Mouse (Mus musculus) cerebellum, postnatal 4 days (tissue): ENCODE results near the gene Acsl1.

Experiments used
- DNase-seq, 2 experiments: peaks; one replicate each; pipeline ENCODE4 v3.0.0; 2022; ENCODE audit warnings: low spot score in 2 of 2, mixed read lengths in 1 of 2

Acsl1 gene

GRCm38 (mm10) chr8:46475404-46475803, 4.6 kb downstream of the Acsl1 start:
- DNase-seq: no peak

- no peak for DNase-seq
Measured at GRCm38 (mm10) chr8:46475942-46476341, 5.1 kb downstream of the Acsl1 start.

GRCm38 (mm10) chr8:46477747-46478458, 7.1 kb downstream of the Acsl1 start:
- DNase-seq: no peak

- DNase-seq: no peak
Measured at GRCm38 (mm10) chr8:46478783-46479182, 7.9 kb downstream of the Acsl1 start.

- no peak for DNase-seq
Measured at GRCm38 (mm10) chr8:46479794-46480532, 9.1 kb downstream of the Acsl1 start.

GRCm38 (mm10) chr8:46480533-46480900, 9.7 kb downstream of the Acsl1 start:
- no peak for DNase-seq

- DNase-seq: no peak
Measured at GRCm38 (mm10) chr8:46482771-46483170, 11.9 kb downstream of the Acsl1 start.

GRCm38 (mm10) chr8:46483247-46483646, 12.4 kb downstream of the Acsl1 start:
- DNase-seq: no peak

GRCm38 (mm10) chr8:46484077-46484476, 13.2 kb downstream of the Acsl1 start:
- no peak for DNase-seq

- DNase-seq: no peak
Measured at GRCm38 (mm10) chr8:46484931-46485463, 14.2 kb downstream of the Acsl1 start.

GRCm38 (mm10) chr8:46488085-46488561, 17.3 kb downstream of the Acsl1 start:
- DNase-seq: no peak

GRCm38 (mm10) chr8:46489196-46489595, 18.4 kb downstream of the Acsl1 start:
- DNase-seq: no peak

- DNase-seq: no peak
Measured at GRCm38 (mm10) chr8:46490250-46490649, 19.4 kb downstream of the Acsl1 start.

- no peak for DNase-seq
Measured at GRCm38 (mm10) chr8:46490821-46491220, 20.0 kb downstream of the Acsl1 start.

- no peak for DNase-seq
Measured at GRCm38 (mm10) chr8:46493495-46494170, 22.8 kb downstream of the Acsl1 start.

GRCm38 (mm10) chr8:46496852-46497251, 26.0 kb downstream of the Acsl1 start:
- DNase-seq: no peak

GRCm38 (mm10) chr8:46497314-46498011, 26.6 kb downstream of the Acsl1 start:
- no peak for DNase-seq

- no peak for DNase-seq
Measured at GRCm38 (mm10) chr8:46499376-46500061, 28.7 kb downstream of the Acsl1 start.

GRCm38 (mm10) chr8:46502333-46503071, 31.7 kb downstream of the Acsl1 start:
- DNase-seq: no peak

GRCm38 (mm10) chr8:46503072-46503695, 32.3 kb downstream of the Acsl1 start:
- DNase-seq: no peak
